Mouse (Mus musculus) heart, adult 2 months (tissue): ENCODE measurements at regions not wholly inside any gene's neighbourhood (a gene's known extent, or its start where the extent isn't known, plus 50 kb on each side); places are given as distances from the start of the nearest gene placed in this dataset.

Experiments
- CTCF ChIP-seq: fragments of 200-600 bp; IDR thresholded peaks from 2 replicates; pipeline ENCODE4 v1.8.1; 2022; ENCODE audit warnings: antibody characterized with exemption, mild to moderate bottlenecking, moderate library complexity
- POLR2A ChIP-seq: fragments of 200-500 bp; IDR thresholded peaks from 2 replicates; pipeline ENCODE4 v1.6.1; 2011; ENCODE audit warnings: mild to moderate bottlenecking, low read depth, low read length, control low read depth; ENCODE audit not compliant: insufficient read depth

GRCm38 (mm10) chr13:72572846-72573245 is 55.8 kb upstream of the Irx2 start:
- no peak for TF ChIP-seq CTCF
- TF ChIP-seq POLR2A = no peak
